Mouse (Mus musculus): ENCODE data around the gene Cmtm5.
"Not testable (repeated sequence)": the region's sequence is repeated elsewhere in the genome, so short reads cannot be mapped to it uniquely, and the experiment has no call there.

The Cmtm5 gene

DNA sequence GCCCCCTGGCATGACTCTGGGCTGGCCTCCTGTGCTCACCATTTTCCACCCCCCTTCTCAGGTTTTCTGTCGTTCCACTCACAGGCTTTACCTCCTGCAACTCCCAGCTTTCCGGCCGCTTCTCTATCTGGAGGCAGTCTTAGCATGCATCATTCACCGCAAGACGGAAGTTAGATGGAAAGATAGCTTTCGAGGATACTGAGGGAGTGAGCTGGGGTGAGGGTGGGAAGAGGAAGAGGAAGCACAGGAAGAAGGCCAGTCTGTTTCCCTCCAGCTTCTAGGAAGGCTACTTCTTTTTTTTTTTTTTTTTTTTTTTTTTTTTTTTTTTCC, 735 bp downstream of the Cmtm5 start:
- DNase-seq: no peak

DNA sequence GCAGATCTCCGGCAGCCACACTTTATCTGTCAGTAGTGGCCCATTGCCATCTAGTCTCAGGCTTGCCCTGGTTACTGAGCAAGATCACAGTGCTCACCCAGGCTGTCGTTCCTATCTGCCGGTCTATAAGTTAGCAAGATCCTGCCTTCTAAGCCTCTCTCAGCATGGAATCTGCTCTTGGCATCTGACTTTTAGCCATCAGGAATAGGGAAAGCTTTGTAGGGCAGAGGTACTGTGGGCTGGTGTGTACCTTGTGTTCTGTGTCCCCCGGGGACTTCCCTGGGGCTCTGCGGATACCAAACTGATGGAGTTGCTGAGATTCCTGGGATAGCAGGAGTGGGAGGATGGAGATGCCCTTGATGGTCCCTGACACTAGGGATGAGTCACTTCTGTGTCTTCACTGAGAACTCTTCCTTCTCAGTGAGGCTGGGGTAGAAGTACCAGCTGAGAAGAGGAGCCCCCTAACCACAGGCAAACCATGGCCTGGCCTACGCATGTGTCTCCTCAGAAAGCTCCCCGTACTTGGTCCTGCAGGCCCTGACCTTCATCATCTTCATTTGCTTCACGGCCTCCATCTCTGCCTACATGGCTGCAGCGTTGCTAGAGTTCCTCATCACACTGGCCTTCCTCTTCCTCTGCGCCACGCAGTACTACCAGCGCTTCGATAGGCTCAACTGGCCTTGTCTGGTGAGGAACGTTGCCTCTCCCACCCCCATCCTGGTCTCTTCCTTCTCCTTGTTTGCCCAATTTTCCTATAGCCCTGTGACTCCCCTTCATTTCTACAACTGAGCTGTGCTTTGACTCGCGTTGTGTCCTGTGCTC, 1.5 kb downstream of the Cmtm5 start:
- no peak for DNase-seq

DNA sequence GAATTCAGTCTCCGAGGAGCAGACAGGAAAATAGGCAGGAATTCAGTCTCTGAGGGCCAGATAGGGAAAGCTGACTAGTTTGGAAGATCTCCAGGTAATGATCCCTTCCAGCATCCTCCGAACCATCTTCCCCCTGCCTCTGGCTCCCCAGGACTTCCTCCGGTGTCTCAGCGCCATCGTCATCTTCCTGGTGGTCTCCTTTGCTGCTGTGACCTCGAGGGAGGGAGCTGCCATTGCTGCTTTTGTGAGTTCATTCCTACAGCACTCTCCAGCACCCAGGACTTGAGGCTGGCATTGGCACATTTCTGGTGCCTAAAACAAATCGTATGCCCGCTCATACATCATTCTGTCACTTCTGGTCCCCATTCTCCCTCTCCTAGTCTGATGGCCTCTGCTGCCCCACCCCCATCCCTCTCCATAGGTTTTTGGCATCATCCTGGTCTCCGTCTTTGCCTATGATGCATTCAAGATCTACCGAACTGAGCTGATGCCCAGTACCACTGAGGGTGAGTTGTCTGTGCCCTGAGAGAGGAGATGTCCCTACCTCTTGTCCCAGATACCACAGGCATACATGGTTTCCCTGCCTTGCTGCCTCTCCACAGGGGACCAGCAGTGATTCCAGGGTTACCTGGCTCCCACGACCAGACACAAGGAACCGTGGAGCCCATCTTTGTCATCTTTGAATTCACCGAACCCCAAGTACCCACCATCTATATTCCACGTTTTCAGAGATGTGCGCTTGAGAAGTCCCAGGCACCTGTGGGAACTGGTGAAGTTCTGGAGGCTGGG, 2.6 kb downstream of the Cmtm5 start:
- DNase-seq: no peak

DNA sequence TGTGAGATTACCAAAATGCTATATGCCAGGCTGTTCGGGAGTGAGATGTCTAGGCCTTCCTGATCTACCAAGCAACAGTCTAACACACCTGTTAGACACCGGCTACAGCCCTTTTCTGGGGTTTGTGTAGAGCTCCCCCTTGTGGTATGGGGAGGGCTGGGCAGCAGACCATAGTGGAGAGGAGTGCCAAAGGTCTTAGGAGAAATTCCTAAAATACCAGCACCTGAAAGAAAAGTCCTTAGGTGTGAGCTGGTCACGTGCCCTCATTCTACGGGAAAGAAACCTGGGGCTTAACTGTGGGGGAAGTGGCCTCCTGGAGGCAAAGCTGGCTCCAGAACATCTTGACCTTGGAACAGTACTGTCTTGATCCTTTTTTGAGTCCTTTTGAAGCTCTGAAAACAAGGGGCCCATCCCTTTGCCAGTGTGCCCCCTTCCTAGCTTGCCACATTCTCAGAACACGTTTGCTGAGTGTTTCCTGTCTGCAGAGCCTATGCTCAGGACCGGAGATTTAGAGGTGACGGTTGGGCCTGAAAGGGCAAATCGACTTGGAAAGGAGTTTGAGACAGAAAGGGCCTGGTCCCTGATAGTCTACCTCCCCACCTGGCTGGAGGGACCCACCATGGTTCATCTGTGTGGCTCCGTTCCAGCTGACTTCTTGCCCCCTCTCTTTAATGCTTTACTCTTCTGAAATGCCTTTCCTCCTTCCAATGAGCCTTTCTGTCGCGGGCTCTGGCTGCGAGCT, 3.5 kb downstream of the Cmtm5 start:
- no peak for DNase-seq

DNA sequence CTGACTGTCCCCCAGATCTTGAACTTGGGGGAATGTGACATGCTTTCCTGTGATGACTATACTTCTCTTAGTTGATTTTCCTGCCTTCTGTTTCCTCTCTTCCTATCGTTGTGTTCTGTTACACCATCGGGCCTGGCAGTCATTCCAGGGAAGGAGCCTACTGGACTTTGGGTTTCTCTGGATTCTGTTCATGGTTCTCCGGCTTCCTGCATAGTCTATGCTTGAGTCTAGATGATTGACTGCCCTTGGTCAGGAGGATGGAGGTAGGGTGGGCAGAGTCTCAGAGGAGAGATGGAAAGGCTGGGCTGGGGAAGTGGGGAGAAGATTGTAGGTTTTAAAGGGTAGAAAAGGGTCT, 4.1 kb downstream of the Cmtm5 start:
- DNase-seq: no peak

DNA sequence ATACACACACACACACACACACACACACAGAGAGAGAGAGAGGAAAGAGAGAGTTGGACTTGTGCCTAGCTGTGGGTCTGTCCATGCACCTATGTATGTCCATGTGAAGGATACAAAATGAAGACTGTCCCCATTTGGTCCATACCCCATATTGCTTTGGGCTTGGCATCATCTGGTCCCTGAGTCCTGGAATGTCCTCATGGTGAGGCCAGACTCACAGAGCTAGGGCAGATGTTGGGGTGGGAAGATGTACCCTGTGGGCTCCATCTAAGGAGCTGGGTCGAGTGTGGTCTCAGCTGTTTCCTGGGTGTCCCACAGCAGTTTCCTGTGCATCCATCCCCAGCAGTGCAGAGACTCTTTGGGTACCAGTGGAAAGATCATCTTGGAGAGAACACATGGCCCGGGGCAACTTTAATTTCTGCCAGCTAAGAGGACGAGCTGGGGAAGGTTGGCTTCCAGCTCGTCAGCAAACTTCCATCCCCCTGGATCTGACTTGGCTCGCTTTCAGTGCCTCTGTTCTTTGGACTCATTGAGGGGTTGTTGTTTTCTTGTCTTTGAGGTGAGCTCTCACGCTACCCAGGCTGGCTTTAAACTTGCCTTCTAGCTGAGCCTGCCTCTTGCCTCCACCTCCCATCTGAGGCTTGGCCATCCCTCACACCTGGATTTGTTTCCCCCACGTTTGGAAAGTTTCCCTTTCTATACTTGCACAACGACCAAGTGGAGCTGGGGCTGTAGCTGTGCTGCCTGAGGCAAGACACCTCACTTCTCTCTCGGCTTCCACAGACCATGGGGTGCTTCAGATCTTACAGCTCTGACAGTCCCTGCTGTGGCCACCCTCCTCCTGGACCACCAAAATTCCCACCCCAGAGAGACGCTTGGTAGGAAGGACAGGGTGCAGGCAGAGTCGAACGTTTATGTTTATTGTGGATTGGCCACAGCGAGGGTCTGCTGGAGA, 5.2 kb downstream of the Cmtm5 start:
- DNase-seq: no peak

DNA sequence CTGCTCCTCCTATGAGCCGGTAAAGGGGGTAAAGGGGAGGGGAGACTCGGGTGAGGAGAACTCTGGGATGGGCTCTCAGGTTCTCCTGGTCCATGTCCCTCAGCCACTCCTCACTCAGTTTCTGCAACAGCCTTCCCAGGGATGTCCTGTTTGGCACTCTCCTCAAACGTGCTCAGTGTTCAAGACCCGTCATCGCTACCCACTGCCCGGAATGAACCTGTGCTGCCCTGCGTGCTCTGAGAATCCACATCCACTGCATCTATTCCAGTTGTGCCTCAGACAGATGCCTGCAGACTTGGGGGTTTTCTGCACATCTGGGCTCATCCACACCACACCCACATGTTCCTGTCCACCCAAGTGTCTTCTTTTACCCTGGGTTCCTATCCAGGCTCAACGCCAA, 6.4 kb downstream of the Cmtm5 start:
- no peak for DNase-seq

DNA sequence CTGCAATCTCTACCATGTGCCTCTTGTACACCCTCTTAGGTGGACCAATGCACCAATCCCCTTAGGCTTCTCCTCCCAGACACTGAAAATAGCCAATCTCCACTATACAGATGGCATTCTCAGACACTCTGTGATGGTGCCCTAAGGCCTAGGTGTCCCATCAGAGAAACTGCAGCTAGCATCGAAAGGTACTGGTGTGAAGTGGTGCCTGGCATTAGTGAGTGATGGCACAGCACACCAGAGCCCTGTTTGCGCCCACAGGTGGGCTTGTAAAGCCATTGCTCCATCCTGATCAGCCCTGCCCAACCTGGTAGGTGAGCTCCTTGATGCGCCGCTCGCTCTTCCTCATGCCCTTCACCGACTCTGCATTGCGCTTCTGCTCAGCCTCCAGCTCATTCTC, 7.9 kb downstream of the Cmtm5 start:
- DNase-seq: no peak

DNA sequence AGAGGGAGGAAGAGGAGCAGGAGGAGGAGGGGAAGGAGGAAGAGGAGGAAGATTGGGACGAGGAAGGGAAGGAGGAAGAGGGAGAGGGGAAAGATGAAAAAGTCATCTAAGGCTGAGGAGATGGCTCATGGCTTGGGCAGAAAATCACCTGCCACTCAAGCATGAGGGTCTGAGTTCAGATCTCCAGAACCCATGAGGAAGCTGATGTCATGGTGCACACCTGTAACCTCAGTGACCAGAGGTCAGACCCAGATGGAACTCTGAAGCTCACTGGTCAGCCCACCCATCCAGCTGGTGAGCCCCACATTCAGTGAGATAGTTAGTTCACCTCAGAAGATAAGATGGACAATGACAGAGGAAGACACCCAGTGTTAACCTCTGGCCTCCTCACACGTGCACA, 8.9 kb downstream of the Cmtm5 start:
- no peak for DNase-seq

DNA sequence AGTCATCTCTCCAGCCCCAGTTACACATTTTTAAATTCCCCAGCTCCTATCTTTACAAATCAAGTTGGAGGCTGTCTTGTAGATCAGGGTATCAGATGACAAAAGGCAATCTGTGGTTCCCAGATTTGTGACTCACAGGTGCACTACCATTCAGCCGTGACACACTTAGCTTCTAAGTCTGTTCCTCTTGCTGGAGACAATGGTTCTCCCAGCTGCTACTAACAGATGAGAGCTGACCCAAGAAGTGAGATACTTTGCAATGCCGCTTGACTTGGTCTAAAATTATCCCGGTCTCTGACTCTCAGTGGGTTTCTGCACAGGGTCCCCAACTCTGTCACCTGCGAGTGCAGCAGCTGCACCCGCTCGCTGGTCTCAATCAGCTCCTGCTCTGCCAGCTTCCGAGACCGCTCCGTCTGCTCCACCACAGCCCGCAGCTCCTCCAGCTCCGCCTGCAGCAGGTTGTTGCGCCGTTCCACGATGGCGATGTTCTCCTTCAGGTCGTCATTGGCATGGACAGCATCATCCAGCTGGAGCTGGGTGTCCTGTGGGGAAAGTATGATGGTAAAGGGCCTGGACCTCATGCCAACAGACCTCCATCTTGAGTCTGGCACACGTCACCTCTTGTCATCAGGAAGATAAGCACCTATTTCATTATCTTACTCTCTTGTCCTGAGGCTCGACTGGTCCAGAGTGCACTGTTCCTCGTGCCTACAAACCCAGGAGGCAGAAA, 10.1 kb downstream of the Cmtm5 start:
- DNase-seq: no peak

DNA sequence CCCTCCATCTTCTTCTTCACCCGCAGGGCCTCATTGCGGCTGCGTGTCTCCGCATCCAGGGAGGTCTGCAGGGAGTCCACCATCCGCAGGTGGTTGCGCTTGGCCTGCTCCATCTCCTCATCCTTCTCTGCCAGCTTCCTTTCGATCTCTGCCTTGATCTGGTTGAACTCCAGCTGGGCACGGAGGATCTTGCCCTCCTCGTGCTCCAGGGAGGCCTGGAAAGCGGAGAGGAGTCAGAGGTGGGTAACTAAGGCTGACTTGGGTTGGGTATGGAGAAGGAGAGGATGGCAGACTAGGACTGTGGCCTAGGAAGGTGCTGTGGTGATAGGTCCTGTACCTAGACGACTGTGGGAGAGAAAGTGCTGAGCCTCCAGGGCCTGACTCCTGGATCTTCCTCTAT, 10.9 kb downstream of the Cmtm5 start:
- not testable (repeated sequence) for DNase-seq

DNA sequence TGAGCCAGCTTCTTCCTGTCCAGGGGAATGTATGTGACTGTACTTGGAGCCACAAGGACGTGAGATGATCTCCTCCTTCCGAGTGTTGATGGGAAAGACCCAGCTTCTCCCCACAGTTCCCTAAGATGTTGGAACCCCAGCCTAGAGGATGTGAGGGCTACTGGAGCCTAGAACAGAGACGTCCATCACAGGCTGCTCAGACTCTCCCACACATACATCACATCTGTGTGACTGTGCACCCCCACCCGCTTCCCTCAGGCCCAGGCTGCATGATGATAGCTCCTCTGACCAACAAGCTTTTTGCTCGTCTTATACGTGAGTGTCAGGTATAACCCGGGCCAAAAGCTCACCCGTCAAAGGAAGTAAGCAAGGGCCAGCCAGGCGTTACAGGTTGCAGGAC, 12.7 kb downstream of the Cmtm5 start:
- DNase-seq: no peak

DNA sequence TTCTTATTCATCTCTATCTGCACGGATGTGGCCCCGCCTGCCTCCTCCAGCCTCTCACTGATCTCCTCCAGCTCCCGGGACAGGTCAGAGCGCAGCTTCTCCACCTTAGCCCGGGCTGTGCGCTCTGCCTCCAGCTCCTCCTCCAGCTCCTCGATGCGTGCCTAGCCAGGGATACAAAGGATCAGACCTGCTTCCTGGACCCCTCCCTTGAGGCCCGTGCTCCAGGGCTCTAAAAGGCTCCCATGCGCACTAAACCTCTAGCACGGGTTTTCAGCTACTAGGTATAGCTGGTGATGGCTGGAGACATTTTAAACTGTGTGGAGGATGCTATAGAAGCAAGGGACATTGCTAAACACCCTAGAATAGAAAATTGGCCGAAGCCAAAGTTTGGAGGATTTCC, 14.4 kb downstream of the Cmtm5 start:
- no peak for DNase-seq

DNA sequence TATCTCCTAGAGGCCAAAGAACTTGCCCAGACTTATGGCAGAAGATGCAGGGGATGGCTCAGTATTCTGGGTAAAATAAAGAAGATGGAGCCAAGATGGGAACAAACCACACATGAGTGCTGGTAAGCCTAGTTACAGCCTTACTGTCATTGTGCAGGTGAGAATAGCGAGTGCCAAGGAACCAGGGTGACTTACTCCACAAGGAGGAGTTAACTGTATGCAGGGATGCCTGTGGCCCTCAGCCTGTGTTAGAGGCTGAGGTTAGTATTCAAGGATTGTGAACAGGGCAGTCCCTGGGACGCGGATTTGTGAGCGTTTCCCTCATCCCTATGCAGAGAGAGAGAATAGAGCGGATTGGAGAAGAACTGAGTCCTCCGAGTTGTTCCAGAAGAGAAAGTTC, 15.5 kb downstream of the Cmtm5 start:
- DNase-seq: no peak

DNA sequence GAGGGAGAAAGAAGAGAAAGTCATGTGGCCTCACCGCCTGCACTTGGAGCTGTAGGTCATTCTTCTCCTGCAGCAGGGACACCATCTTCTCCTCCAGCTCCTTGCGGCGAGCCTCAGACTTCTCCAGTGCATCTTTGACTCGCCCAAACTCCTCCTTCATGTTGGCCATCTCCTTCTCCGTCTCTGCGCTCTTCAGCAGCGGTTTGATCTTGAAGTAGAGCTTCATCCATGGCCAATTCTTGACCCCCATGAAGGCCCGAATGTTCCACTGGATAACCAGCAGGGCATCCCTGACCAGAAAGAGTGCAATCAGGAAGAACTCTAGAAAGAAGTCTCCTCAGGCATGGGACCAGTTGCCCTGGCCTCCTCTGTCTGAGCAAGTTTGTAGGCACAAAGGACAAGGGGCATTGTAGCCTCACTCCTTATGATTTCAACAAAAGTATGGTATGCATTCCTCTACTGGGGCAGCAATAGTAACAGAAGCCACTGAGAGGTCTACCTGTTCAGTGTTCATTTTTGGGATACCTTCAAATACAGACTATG, 17.7 kb downstream of the Cmtm5 start:
- no peak for DNase-seq

DNA sequence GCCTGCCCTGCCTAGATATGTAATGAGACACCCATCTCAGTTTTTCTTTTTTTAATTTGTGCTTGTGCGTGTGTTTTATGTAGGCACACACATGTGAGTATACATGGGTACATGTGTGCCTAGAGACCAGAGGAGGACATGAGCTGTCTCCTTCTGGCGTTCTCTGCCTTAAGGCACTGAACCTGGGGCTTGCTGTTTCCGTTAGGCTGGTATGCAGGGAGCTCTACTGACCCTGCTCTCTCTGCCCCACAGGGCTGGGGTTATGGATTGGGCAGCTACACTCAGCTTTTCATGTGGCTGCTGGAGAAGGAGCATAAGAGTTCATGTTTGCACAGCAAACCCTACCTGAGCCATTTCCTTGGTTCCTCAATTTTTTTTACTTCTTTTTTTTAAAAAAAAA, 18.4 kb downstream of the Cmtm5 start:
- DNase-seq: no peak

DNA sequence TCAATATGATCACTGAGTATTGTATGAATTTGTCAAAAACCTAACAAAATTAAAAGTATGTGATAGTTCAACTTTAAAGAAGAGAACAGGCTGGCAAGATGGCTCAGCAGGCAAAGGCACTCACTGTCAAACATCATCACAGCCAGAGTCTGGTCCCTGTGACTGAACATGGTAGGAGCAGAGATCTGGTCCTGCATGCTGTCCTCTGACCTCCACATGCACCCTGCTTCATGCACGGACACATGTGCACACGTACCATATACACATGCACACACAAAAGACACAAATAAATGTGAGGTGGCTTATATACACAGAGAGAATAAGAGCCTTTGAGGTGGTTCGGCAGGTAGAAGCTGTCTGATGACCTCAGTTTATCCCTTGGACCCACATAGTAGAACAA, 19.4 kb downstream of the Cmtm5 start:
- no peak for DNase-seq

DNA sequence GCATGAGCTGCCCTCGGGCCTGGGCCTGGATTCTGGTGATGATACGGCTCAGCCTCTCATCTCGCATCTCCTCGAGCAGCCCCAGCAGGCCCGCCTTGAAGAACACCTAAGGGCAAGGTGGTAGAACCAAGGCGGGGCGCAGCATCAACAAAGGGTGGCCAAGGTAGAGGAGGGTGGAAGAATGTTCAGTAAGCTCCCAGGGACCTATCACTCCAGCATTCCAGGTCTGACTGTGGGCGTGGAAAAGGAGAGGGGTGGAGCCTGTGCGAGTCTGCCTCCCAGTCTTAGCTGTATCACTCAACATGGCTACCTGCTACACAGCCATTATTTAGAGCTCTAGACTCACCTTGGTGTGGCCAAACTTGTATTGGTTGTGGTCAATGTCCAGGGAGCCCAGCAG, 20.5 kb downstream of the Cmtm5 start:
- no peak for DNase-seq

DNA sequence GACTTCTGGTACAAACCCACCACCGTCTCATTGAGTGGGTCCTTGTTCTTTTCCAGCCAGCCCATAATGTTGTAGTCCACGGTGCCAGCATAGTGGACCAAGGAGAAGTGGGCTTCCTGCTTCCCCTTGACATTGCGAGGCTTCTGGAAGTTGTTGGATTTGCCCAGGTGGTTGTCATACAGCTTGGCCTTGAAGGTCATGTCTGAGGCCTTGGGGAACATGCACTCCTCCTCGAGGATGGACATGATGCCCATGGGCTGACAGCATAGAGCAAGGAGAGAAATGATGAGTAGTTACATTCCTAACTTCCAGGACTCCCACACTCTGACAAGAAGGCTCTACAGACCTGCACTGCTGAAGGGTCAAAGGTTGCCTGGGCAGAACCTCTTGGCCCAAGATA, 22.4 kb downstream of the Cmtm5 start:
- no peak for DNase-seq

DNA sequence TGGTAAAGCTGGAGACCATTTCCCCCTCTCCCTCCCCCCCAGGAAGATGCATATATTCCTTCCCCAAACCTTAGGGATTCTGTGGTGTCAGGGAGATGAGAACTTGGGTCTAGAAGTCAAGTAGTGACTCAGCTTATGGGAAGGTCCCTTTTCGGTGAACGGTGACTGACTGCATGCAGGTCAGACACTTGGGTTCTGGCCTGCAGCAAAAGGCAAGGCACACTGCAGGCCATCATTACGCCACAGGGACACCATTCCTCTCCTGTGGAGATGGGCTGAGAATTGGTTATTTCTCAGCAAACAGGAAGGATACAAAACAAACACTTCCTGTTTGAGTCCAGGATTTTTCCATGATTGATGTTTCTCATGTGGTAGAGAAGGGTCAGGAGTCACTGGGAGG, 23.1 kb downstream of the Cmtm5 start:
- no peak for DNase-seq

DNA sequence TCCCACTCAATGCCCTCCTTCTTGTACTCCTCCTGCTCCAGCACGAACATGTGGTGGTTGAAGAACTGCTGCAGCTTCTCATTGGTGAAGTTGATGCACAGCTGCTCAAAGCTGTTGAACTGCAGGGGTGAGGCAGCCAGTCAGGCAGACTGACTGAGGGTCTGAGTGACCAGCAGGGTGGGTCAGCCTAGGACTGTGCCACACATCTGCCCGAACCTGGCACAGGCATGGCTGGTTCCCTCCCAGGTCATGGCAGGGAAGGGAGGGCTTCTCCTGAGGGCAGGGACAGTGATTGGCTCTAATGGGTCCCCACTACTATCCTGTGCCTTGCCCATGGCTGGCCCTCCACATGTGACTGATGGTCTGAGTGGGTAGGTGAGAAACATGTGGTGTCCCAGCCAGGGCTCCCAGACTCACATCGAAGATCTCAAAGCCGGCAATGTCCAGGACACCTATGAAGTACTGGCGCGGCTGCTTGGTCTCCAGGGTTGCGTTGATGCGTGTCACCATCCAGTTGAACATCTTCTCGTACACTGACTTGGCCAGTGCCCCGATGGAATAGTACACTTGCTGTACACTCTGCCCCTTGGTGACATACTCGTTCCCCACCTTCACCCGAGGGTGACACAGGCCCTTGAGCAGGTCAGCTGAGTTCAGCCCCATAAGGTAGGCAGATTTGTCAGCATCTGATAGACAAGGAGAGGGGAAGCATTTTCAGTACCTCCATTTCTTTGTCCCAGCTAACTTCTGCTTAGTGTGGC, 24.0 kb downstream of the Cmtm5 start:
- DNase-seq: not testable (repeated sequence)

All from right cerebral cortex, postnatal 4 days (tissue).